Mouse (Mus musculus) C2C12 (cell line): Measurements from ENCODE around the gene Mdfi.

Experiments
- CEBPB ChIP-seq: IDR thresholded peaks from one replicate; pipeline ENCODE4 v1.6.1; 2011; ENCODE audit warnings: low read depth, mild to moderate bottlenecking, control low read depth, moderate library complexity
- CTCF ChIP-seq: IDR thresholded peaks from one replicate; pipeline ENCODE4 v1.5.1; 2011; ENCODE audit not compliant: control insufficient read depth, insufficient read depth, insufficient read length
- FOSL1 ChIP-seq: IDR thresholded peaks from one replicate; pipeline ENCODE4 v1.8.0; 2011; ENCODE audit warnings: mild to moderate bottlenecking, low read length; ENCODE audit not compliant: poor library complexity, insufficient read depth, severe bottlenecking
- MAX ChIP-seq: IDR thresholded peaks from one replicate; pipeline ENCODE4 v1.6.1; 2011; ENCODE audit warnings: mild to moderate bottlenecking, control low read depth
- MYOD1 ChIP-seq: IDR thresholded peaks from one replicate; pipeline ENCODE4 v1.6.1; 2011; ENCODE audit warnings: low read depth; ENCODE audit not compliant: control insufficient read depth, insufficient read length
- MYOG ChIP-seq: IDR thresholded peaks from one replicate; pipeline ENCODE4 v1.6.1; 2011; ENCODE audit not compliant: control insufficient read depth, insufficient read length; ENCODE audit errors: extremely low read depth
- USF1 ChIP-seq: IDR thresholded peaks from one replicate; pipeline ENCODE4 v1.6.1; 2011; ENCODE audit warnings: low read depth, mild to moderate bottlenecking, control low read depth, moderate library complexity

DNA sequence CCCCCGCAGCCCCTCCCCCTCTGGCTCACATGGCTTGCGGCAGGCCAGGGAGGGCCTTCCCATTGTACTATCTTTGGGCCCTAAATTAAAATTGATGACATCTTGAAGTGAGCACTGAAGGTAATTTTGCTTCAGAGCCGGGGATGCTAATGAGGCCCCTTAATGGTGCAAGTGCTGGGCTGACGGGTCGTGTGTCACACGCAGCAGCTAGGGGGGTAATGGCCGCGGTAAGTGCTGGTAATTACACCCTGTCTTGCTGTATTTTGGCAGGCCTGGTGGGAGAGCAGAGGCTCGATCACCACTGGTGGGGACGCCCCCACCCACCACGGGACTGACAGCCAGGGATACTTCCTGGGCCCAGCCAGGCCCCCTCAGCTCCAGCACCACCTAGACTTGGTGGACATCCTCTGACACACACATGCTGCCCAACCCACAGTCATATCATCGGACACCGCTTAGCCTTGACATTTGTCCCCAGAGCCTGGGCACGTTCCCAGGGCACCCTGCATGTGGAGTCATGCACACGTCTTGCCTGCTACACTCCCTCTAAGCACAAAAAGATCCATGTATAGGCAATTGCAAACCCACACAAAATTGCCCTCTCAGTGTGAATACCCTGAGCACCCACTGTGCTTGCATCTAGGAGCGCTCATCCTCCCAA lies 38.2 kb downstream of the Mdfi start:
- no peak for TF ChIP-seq CTCF
- TF ChIP-seq MAX, result no peak
- no peak for TF ChIP-seq MYOD1
- TF ChIP-seq MYOG, result no peak
- TF ChIP-seq USF1, result no peak
- no peak for TF ChIP-seq FOSL1
- no peak for TF ChIP-seq CEBPB
